Mouse (Mus musculus): ENCODE data around the gene Gsn.

The Gsn gene

GRCm38 (mm10) chr2:35255885-35256833 lies at the start of gene Gsn:
Gsn (plus strand) TSS chr2:35256380.
- DNase-seq (ENCODE audit: extremely low spot score): peak; percentile 77

- DNase-seq (ENCODE audit: extremely low spot score): no peak
These were observed 49.4 kb upstream of the Gsn start for GRCm38 (mm10) chr2:35206761-35207160.

- no peak for DNase-seq (ENCODE audit: extremely low spot score)
These were observed 48.1 kb upstream of the Gsn start for GRCm38 (mm10) chr2:35208054-35208453.

- DNase-seq (ENCODE audit: extremely low spot score): no peak
These were observed 47.1 kb upstream of the Gsn start for GRCm38 (mm10) chr2:35208931-35209665.

- no peak for DNase-seq (ENCODE audit: extremely low spot score)
These were observed 44.5 kb upstream of the Gsn start for GRCm38 (mm10) chr2:35211681-35212080.

- no peak for DNase-seq (ENCODE audit: extremely low spot score)
These were observed 42.8 kb upstream of the Gsn start for GRCm38 (mm10) chr2:35213345-35213910.

- DNase-seq (ENCODE audit: extremely low spot score): peak; percentile 89
These were observed 41.3 kb upstream of the Gsn start for GRCm38 (mm10) chr2:35214881-35215358.

- DNase-seq (ENCODE audit: extremely low spot score): peak; percentile 18
These were observed 40.8 kb upstream of the Gsn start for GRCm38 (mm10) chr2:35215363-35215762.

GRCm38 (mm10) chr2:35216701-35217100 lies 39.5 kb upstream of the Gsn start:
- DNase-seq (ENCODE audit: extremely low spot score): no peak

- no peak for DNase-seq (ENCODE audit: extremely low spot score)
These were observed 37.4 kb upstream of the Gsn start for GRCm38 (mm10) chr2:35218736-35219135.

GRCm38 (mm10) chr2:35222822-35223391 lies 33.3 kb upstream of the Gsn start:
- no peak for DNase-seq (ENCODE audit: extremely low spot score)

- no peak for DNase-seq (ENCODE audit: extremely low spot score)
These were observed 31.9 kb upstream of the Gsn start for GRCm38 (mm10) chr2:35224285-35224684.

GRCm38 (mm10) chr2:35228145-35228544 lies 28.0 kb upstream of the Gsn start:
- peak; percentile 14 for DNase-seq (ENCODE audit: extremely low spot score)

GRCm38 (mm10) chr2:35230215-35230614 lies 26.0 kb upstream of the Gsn start:
- DNase-seq (ENCODE audit: extremely low spot score): no peak

GRCm38 (mm10) chr2:35231871-35232270 lies 24.3 kb upstream of the Gsn start:
- DNase-seq (ENCODE audit: extremely low spot score): no peak

GRCm38 (mm10) chr2:35232595-35233445 lies 23.4 kb upstream of the Gsn start:
- DNase-seq (ENCODE audit: extremely low spot score): no peak

- DNase-seq (ENCODE audit: extremely low spot score): no peak
These were observed 22.3 kb upstream of the Gsn start for GRCm38 (mm10) chr2:35233898-35234297.

GRCm38 (mm10) chr2:35235021-35235420 lies 21.2 kb upstream of the Gsn start:
- no peak for DNase-seq (ENCODE audit: extremely low spot score)

GRCm38 (mm10) chr2:35244241-35244640 lies 11.9 kb upstream of the Gsn start:
- no peak for DNase-seq (ENCODE audit: extremely low spot score)

- no peak for DNase-seq (ENCODE audit: extremely low spot score)
These were observed 8.4 kb upstream of the Gsn start for GRCm38 (mm10) chr2:35247763-35248162.

- DNase-seq (ENCODE audit: extremely low spot score): no peak
These were observed 3.4 kb upstream of the Gsn start for GRCm38 (mm10) chr2:35252733-35253132.
